Mouse (Mus musculus) stomach, embryonic 16.5 days (tissue): ENCODE data around the gene Tnip1. TPM values are rescaled to one million over a fixed set of nuclear protein-coding genes. Genes with fewer than 3 reads are reported as not detected.

Experiments
- ATAC-seq: fragments of 200-750 bp; cut with Nextera tagmentation; 2 replicates; pipeline ENCODE4 v1.8.0; 2017; ENCODE audit warnings: moderate number of reproducible peaks, moderate TSS enrichment; ENCODE audit not compliant: insufficient read depth, low FRiP score
- H3K27ac ChIP-seq: fragments of 300-500 bp; sonication (generic); 2 replicates; pipeline ENCODE4 v1.5.1; 2014; ENCODE audit warnings: low read length
- H3K27me3 ChIP-seq: fragments of 300-500 bp; sonication (generic); 2 replicates; pipeline ENCODE4 v1.6.1; 2014; ENCODE audit warnings: low read length, control low read depth, mixed read lengths; ENCODE audit not compliant: control insufficient read depth, insufficient read depth
- H3K36me3 ChIP-seq: fragments of 300-500 bp; sonication (generic); 2 replicates; pipeline ENCODE4 v1.6.1; 2014; ENCODE audit warnings: low read length; ENCODE audit not compliant: control insufficient read depth, insufficient read depth
- H3K4me1 ChIP-seq: fragments of 300-500 bp; sonication (generic); 2 replicates; pipeline ENCODE4 v1.6.1; 2014; ENCODE audit warnings: low read length, control low read depth, mixed read lengths; ENCODE audit not compliant: control insufficient read depth, insufficient read depth
- H3K4me2 ChIP-seq: fragments of 300-500 bp; sonication (generic); 2 replicates; pipeline ENCODE4 v1.6.1; 2014; ENCODE audit warnings: low read depth, low read length, mixed read lengths
- H3K4me3 ChIP-seq: fragments of 300-500 bp; sonication (generic); replicated peaks from 2 replicates; pipeline ENCODE4 v1.5.1; 2014; ENCODE audit warnings: mild to moderate bottlenecking, low read length
- H3K9ac ChIP-seq: fragments of 300-500 bp; sonication (generic); 2 replicates; pipeline ENCODE4 v1.6.1; 2014; ENCODE audit warnings: low read length
- H3K9me3 ChIP-seq: fragments of 300-500 bp; sonication (generic); replicated peaks from 2 replicates; pipeline ENCODE4 v1.6.1; 2016; ENCODE audit warnings: low read length, control low read depth; ENCODE audit not compliant: control insufficient read depth
- WGBS: fragments of 180-500 bp; shearing (Covaris S2); extraction: QIAGEN DNeasy Blood & Tissue Kit; methylation state at CpG from one replicate; pipeline ENCODE4 v1.1.7; 2014; 5-methylcytosine and 5-hydroxymethylcytosine counted together
- polyA plus RNA-seq: library from polyadenylated mRNA; unstranded; fragments of >200 nt; fragmentation: Nextera tagmentation; extraction: Ambion mirVana; gene quantifications from 2 replicates; pipeline ENCODE4 v1.2.1, GENCODE M21; 2015

Tnip1 gene
- polyA plus RNA-seq, 1 experiment from 2014 or later, result 23.1 TPM

GRCm38 (mm10) chr11:54922488-54922887 lies 40.2 kb downstream of the Tnip1 start:
- Histone ChIP-seq H3K4me3 (no peak overlapping the region), H3K4me1 (0 out of 2 replicates have a peak, but pooled peaks cover 7% of the 10 kb centered on the region), H3K9ac (no peak overlapping the region), H3K27ac (no peak overlapping the region), H3K36me3 (peaks cover 39% of the 10 kb centered on the region), H3K4me2 (no peak overlapping the region), H3K9me3 (no peaks in the 10 kb centered on the region), H3K27me3 (no peaks in the 10 kb centered on the region)
- ATAC-seq, result no peak
- 87% methylated on average over 3 of the region's 3 CpGs for WGBS

- H3K4me2 ChIP-seq, result no peak overlapping the region
- peaks cover 42% of the 10 kb centered on the region for H3K36me3 ChIP-seq
- H3K27ac ChIP-seq, result peak overlapping the region; percentile 51
- H3K27me3 ChIP-seq, result no peaks in the 10 kb centered on the region
- peak; percentile 41; the same call in 1 of the 2 replicates for ATAC-seq
- H3K9ac ChIP-seq, result no peak overlapping the region
- WGBS, result 40% methylated on average over 7 of the region's 7 CpGs
- H3K9me3 ChIP-seq, result no peaks in the 10 kb centered on the region
- H3K4me1 ChIP-seq, result 0 out of 2 replicates have a peak, but pooled peaks cover 7% of the 10 kb centered on the region
- no peak overlapping the region for H3K4me3 ChIP-seq
These were observed 40.9 kb downstream of the Tnip1 start for GRCm38 (mm10) chr11:54921798-54922197.

- H3K27ac ChIP-seq, result peak overlapping the region; percentile 51
- 0 out of 2 replicates have a peak, but pooled peaks cover 7% of the 10 kb centered on the region for H3K4me1 ChIP-seq
- no peak for ATAC-seq
- no peaks in the 10 kb centered on the region for H3K9me3 ChIP-seq
- no peak overlapping the region for H3K4me3 ChIP-seq
- no peak overlapping the region for H3K9ac ChIP-seq
- H3K27me3 ChIP-seq, result no peaks in the 10 kb centered on the region
- peaks cover 42% of the 10 kb centered on the region for H3K36me3 ChIP-seq
- no peak overlapping the region for H3K4me2 ChIP-seq
- 64% methylated on average over 6 of the region's 6 CpGs for WGBS
These were observed 41.6 kb downstream of the Tnip1 start for GRCm38 (mm10) chr11:54920973-54921580.

- ATAC-seq, result no peak
- no peaks in the 10 kb centered on the region for H3K9me3 ChIP-seq
- H3K4me1 ChIP-seq, result 0 out of 2 replicates have a peak, but pooled peaks cover 7% of the 10 kb centered on the region
- H3K27ac ChIP-seq, result peak overlapping the region; percentile 51; the same call in 1 of the 2 replicates
- peaks cover 38% of the 10 kb centered on the region for H3K36me3 ChIP-seq
- WGBS, result 59% methylated on average over 11 of the region's 11 CpGs
- H3K27me3 ChIP-seq, result no peaks in the 10 kb centered on the region
- no peak overlapping the region for H3K4me2 ChIP-seq
- H3K4me3 ChIP-seq, result no peak overlapping the region
- no peak overlapping the region for H3K9ac ChIP-seq
These were observed 42.4 kb downstream of the Tnip1 start for GRCm38 (mm10) chr11:54920127-54920972.

GRCm38 (mm10) chr11:54918273-54918672 lies 44.4 kb downstream of the Tnip1 start:
- Histone ChIP-seq H3K27ac (no peak overlapping the region), H3K27me3 (no peaks in the 10 kb centered on the region), H3K9me3 (no peaks in the 10 kb centered on the region), H3K36me3 (peaks cover 39% of the 10 kb centered on the region), H3K4me3 (no peak overlapping the region), H3K4me1 (0 out of 2 replicates have a peak, but pooled peaks cover 7% of the 10 kb centered on the region), H3K9ac (no peak overlapping the region), H3K4me2 (no peak overlapping the region)
- no peak for ATAC-seq
- 91% methylated on average over 4 of the region's 4 CpGs for whole genome bisulfite sequencing

GRCm38 (mm10) chr11:54917461-54917860 lies 45.3 kb downstream of the Tnip1 start:
- 93% methylated on average over 7 of the region's 7 CpGs for WGBS
- Histone ChIP-seq H3K4me1 (0 out of 2 replicates have a peak, but pooled peaks cover 7% of the 10 kb centered on the region), H3K9ac (no peak overlapping the region), H3K36me3 (peaks cover 38% of the 10 kb centered on the region), H3K4me2 (no peak overlapping the region), H3K27me3 (no peaks in the 10 kb centered on the region), H3K4me3 (no peak overlapping the region), H3K9me3 (no peaks in the 10 kb centered on the region), H3K27ac (no peak overlapping the region)
- no peak for ATAC-seq

- no peak for ATAC-seq
- 89% methylated on average over 5 of the region's 5 CpGs for WGBS
- H3K9me3 ChIP-seq, result no peaks in the 10 kb centered on the region
- H3K9ac ChIP-seq, result no peak overlapping the region
- no peak overlapping the region for H3K27ac ChIP-seq
- no peak overlapping the region for H3K4me3 ChIP-seq
- H3K4me1 ChIP-seq, result no peaks in the 10 kb centered on the region
- H3K4me2 ChIP-seq, result no peak overlapping the region
- H3K36me3 ChIP-seq, result peaks cover 34% of the 10 kb centered on the region
- H3K27me3 ChIP-seq, result no peaks in the 10 kb centered on the region
These were observed 48.9 kb downstream of the Tnip1 start for GRCm38 (mm10) chr11:54913841-54914240.

GRCm38 (mm10) chr11:54912503-54913316 lies 50.0 kb downstream of the Tnip1 start:
- Histone ChIP-seq H3K9ac (no peak overlapping the region), H3K36me3 (peaks cover 27% of the 10 kb centered on the region), H3K9me3 (no peaks in the 10 kb centered on the region), H3K4me1 (no peaks in the 10 kb centered on the region), H3K4me3 (no peak overlapping the region), H3K4me2 (no peak overlapping the region), H3K27ac (no peak overlapping the region), H3K27me3 (no peaks in the 10 kb centered on the region)
- ATAC-seq, result no peak
- 82% methylated on average over 9 of the region's 9 CpGs for WGBS
